Mouse (Mus musculus) brain, embryonic 14.5 days (tissue): ENCODE measurements around the gene Btbd8.

Source experiments
- CTCF ChIP-seq: fragments of 200-500 bp; IDR thresholded peaks from 2 replicates; pipeline ENCODE4 v1.5.1; 2012; ENCODE audit warnings: inconsistent platforms, mild to moderate bottlenecking, moderate library complexity, borderline replicate concordance; ENCODE audit not compliant: insufficient read depth, insufficient read length; ENCODE audit errors: extremely low read depth
- POLR2A ChIP-seq: fragments of 200-500 bp; IDR thresholded peaks from 2 replicates; pipeline ENCODE4 v1.6.1; 2012; ENCODE audit warnings: mild to moderate bottlenecking, inconsistent platforms, borderline replicate concordance; ENCODE audit not compliant: poor library complexity, insufficient read depth, insufficient read length, severe bottlenecking; ENCODE audit errors: extremely low read depth

GRCm38 (mm10) chr5:107524281-107524680 is 86.5 kb downstream of the Btbd8 start:
- TF ChIP-seq POLR2A (no peak), CTCF (no peak)
